Mouse (Mus musculus) erythroblast, embryonic 14.5 days (primary cell): Measurements from ENCODE around the gene Ugt1a6a. TPM values are rescaled to one million over a fixed set of nuclear protein-coding genes. Genes with fewer than 3 reads are reported as not detected.
A peak's percentile ranks its signal among the peaks of the same experiment; 100 is the strongest.

ENCODE experiments used
- H3K27me3 ChIP-seq: 2 replicates; pipeline ENCODE4 v1.6.1; 2012; ENCODE audit warnings: inconsistent platforms; ENCODE audit not compliant: control insufficient read depth
- H3K36me3 ChIP-seq: 2 replicates; pipeline ENCODE4 v1.6.1; 2012; ENCODE audit warnings: mild to moderate bottlenecking, inconsistent platforms; ENCODE audit not compliant: control insufficient read depth
- H3K4me1 ChIP-seq: 2 replicates; pipeline ENCODE4 v1.6.1; 2012; ENCODE audit warnings: inconsistent platforms; ENCODE audit not compliant: control insufficient read depth
- H3K4me3 ChIP-seq: replicated peaks from 2 replicates; pipeline ENCODE3; 2012; ENCODE audit warnings: moderate library complexity, mild to moderate bottlenecking, inconsistent platforms
- H3K9me3 ChIP-seq: 2 replicates; pipeline ENCODE4 v1.6.1; 2012; ENCODE audit warnings: low read length, inconsistent platforms, mixed read lengths; ENCODE audit not compliant: control insufficient read depth
- GATA1 ChIP-seq: IDR thresholded peaks from 2 replicates; pipeline ENCODE4 v1.6.1; 2012; ENCODE audit warnings: low read length, inconsistent platforms, mixed read lengths
- TAL1 ChIP-seq: IDR thresholded peaks from 3 replicates; pipeline ENCODE4 v1.6.1; 2012; ENCODE audit warnings: low read length, inconsistent platforms, mixed read lengths
- polyA plus RNA-seq: library from polyadenylated mRNA; stranded (reverse); fragments of >175 nt; gene quantifications from 2 replicates; pipeline ENCODE4 v1.2.3, GENCODE M21; 2012

Ugt1a6a gene
- polyA plus RNA-seq, 1 experiment = not detected

GRCm38 (mm10) chr1:88230981-88231802 lies 96.6 kb downstream of the Ugt1a6a start:
- Histone ChIP-seq H3K4me3 (no peak overlapping the region), H3K36me3 (no peaks in the 10 kb centered on the region), H3K27me3 (peaks cover 5% of the 10 kb centered on the region; the same call in 1 of the 2 replicates), H3K4me1 (peaks cover 3% of the 10 kb centered on the region), H3K9me3 (peaks cover 57% of the 10 kb centered on the region)
- TF ChIP-seq TAL1 = no peak
- no peak for TF ChIP-seq GATA1

GRCm38 (mm10) chr1:88231803-88232499 lies 97.3 kb downstream of the Ugt1a6a start:
- peaks cover 3% of the 10 kb centered on the region for H3K4me1 ChIP-seq
- TF ChIP-seq TAL1 (no peak), GATA1 (no peak)
- no peaks in the 10 kb centered on the region for H3K36me3 ChIP-seq
- H3K9me3 ChIP-seq = peaks cover 56% of the 10 kb centered on the region
- peaks cover 5% of the 10 kb centered on the region; the same call in 1 of the 2 replicates for H3K27me3 ChIP-seq
- H3K4me3 ChIP-seq = no peak overlapping the region

GRCm38 (mm10) chr1:88232664-88233380 lies 98.2 kb downstream of the Ugt1a6a start:
- Histone ChIP-seq H3K27me3 (peaks cover 5% of the 10 kb centered on the region; the same call in 1 of the 2 replicates), H3K9me3 (peaks cover 58% of the 10 kb centered on the region), H3K36me3 (no peaks in the 10 kb centered on the region), H3K4me1 (no peaks in the 10 kb centered on the region), H3K4me3 (no peak overlapping the region)
- TF ChIP-seq GATA1 (no peak), TAL1 (no peak)

GRCm38 (mm10) chr1:88233421-88234247 lies 99.0 kb downstream of the Ugt1a6a start:
- Histone ChIP-seq H3K27me3 (peaks cover 5% of the 10 kb centered on the region; the same call in 1 of the 2 replicates), H3K4me1 (no peaks in the 10 kb centered on the region), H3K9me3 (peaks cover 61% of the 10 kb centered on the region), H3K36me3 (no peaks in the 10 kb centered on the region), H3K4me3 (no peak overlapping the region)
- TF ChIP-seq TAL1 = no peak
- no peak for TF ChIP-seq GATA1

- no peak for TF ChIP-seq TAL1
- TF ChIP-seq GATA1 = no peak
- Histone ChIP-seq H3K4me1 (no peaks in the 10 kb centered on the region), H3K27me3 (peaks cover 5% of the 10 kb centered on the region; the same call in 1 of the 2 replicates), H3K36me3 (no peaks in the 10 kb centered on the region), H3K4me3 (no peak overlapping the region), H3K9me3 (peaks cover 67% of the 10 kb centered on the region)
Observed at GRCm38 (mm10) chr1:88234248-88234610, 99.6 kb downstream of the Ugt1a6a start.

GRCm38 (mm10) chr1:88234646-88235045 lies 100.0 kb downstream of the Ugt1a6a start:
- TF ChIP-seq GATA1 (no peak), TAL1 (no peak)
- Histone ChIP-seq H3K9me3 (peaks cover 71% of the 10 kb centered on the region), H3K4me3 (no peak overlapping the region), H3K36me3 (no peaks in the 10 kb centered on the region), H3K4me1 (no peaks in the 10 kb centered on the region), H3K27me3 (peaks cover 5% of the 10 kb centered on the region; the same call in 1 of the 2 replicates)

GRCm38 (mm10) chr1:88235046-88235893 lies 100.7 kb downstream of the Ugt1a6a start:
- H3K4me3 ChIP-seq = no peak overlapping the region
- peaks cover 71% of the 10 kb centered on the region for H3K9me3 ChIP-seq
- peaks cover 5% of the 10 kb centered on the region; the same call in 1 of the 2 replicates for H3K27me3 ChIP-seq
- no peaks in the 10 kb centered on the region for H3K4me1 ChIP-seq
- no peaks in the 10 kb centered on the region for H3K36me3 ChIP-seq
- no peak for TF ChIP-seq GATA1
- 0 out of 3 replicates have a peak, but pooled peaks have one; percentile 24 for TF ChIP-seq TAL1
